Mouse (Mus musculus) ES-CJ7 (cell line): ENCODE measurements around the gene Nr2e1.

ENCODE experiments used
- DNase-seq: peaks from one replicate; pipeline ENCODE4 v3.0.0; 2011; ENCODE audit warnings: low read depth, low spot score

Gene Nr2e1

GRCm38 (mm10) chr10:42546507-42546906 is 36.9 kb downstream of the Nr2e1 start:
- DNase-seq: peak; percentile 38

DNA sequence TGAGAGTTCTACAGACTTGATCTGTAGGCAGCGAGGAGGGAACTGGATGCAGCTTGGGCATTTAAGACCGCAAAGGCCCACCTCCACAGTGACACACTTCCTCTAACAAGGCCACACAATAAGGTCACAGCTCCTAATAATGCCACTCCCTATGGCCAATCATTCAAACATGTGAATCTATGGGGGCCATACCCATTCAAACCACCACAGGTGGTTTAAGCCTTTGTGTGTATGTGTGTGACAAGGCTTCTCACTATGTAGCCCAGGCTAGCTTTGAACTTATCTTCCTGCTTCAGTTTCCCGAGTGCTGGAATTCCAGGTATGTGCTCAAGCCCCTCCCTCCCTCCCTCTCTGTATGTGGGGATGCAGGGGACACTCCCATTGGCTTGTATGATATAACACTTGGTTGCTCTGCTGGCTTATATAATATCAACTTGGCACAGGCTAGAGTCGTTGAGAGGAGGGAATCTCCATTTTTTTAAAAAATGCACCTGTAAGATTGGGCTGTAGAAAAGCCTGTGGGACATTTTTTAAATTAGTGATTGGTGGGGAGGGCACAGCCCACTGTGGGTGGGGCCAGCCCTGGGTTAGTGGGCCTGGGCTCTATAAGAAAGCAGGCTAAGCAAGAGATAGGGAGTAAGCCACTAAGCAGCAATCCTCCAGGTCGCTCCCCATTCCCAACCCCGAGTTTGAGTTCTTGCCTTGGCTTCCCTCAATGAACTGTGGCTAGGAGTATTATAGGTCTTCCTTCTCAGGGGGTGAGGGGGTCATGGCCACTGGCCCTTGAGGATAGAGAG is 37.5 kb downstream of the Nr2e1 start:
- peak; percentile 18 for DNase-seq

DNA sequence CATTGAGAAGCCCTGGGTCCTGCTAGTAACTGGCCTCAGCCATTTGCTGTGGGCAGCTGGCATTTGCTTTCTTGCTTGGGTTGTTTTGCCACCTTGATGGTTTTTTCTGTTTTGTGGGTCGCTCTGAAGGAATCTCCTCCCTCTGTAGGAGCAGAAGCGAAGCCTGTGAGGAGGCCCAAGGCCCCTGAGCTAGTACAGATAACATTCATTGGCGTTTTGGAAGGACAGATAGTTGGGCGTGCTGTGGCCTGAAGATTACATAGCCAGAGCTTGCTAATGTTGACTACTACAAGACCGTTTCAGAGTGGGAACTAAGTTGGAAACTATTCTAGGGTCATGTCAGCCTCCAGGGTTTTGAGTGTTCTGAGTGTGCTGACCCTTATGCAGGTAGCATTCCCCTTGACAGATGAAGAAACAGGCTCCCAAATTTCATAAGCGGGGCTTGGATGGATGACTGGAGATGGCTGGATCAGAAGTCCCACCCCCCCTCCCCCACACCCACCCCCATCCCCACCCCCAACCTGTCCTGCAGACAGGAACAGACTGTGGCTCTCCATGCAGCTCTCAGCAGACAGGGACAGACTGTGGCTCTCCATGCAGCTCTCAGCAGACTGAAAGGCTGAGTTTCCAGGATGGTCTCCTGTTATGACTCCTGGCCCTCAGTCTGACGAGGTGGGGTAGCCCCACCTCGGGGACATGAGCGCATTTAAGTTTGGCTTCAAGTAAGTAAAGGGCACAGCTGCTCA is 45.7 kb downstream of the Nr2e1 start:
- no peak for DNase-seq

GRCm38 (mm10) chr10:42533836-42534453 is 49.5 kb downstream of the Nr2e1 start:
- DNase-seq: no peak

GRCm38 (mm10) chr10:42525682-42526081 is 57.8 kb downstream of the Nr2e1 start:
- no peak for DNase-seq

- DNase-seq: no peak
Observed at GRCm38 (mm10) chr10:42523556-42524162, 59.8 kb downstream of the Nr2e1 start.

DNA sequence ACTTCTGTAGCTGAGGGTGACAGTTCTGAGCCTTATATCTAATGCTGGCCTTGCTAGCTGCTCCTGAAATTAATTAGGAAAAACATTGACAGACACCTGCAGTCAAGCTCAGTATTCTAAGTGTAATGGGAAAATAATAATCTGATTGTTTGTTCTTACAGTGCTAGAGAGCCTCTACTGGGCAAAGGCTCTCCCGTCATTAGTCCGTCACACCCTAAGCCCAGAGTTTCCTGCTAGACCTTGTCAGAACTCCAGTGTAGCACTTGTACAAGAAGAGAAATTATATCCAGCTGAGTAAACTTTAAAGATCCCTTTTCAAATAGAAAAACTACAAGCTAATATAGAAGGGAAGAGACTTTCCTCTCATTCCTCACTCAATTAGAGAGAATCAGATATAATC is 60.5 kb downstream of the Nr2e1 start:
- no peak for DNase-seq

GRCm38 (mm10) chr10:42521315-42521981 is 62.0 kb downstream of the Nr2e1 start:
- DNase-seq: no peak

GRCm38 (mm10) chr10:42518363-42518762 is 65.1 kb downstream of the Nr2e1 start:
- DNase-seq: no peak

DNA sequence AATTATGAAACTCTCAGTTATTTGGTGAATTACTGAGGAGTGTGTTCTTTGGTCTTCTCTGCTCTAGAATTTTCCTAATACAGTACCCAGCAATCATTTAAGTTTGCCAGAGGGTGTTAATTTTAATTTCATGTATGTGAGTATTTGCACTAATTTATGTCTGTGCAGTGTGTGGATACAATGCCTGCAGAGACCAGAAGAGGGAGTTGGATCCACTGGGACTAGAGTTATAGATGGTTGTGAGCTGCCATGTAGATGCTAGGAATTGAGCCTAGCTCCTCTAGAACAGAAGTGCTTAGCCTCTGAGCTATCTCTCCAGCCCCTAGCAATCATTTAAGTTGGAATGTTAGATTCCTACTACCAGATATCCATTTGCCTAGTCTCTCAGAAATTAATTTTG is 69.3 kb downstream of the Nr2e1 start:
- no peak for DNase-seq
